Mouse (Mus musculus) adrenal gland, adult 10 weeks (tissue): ENCODE results near the gene 4921539E11Rik. TPM values are rescaled to one million over a fixed set of nuclear protein-coding genes. Genes with fewer than 3 reads are reported as not detected.

Experiments
- polyA plus RNA-seq: library from polyadenylated mRNA; stranded (reverse); fragments of 350-450 nt; fragmentation: Illumina TruSeq; extraction: RNeasy Lipid Tissue Mini Kit (QIAGEN cat#74804); gene quantifications from one replicate; pipeline ENCODE4 v1.2.3, GENCODE M21; 2014; ENCODE audit warnings: low read depth, low replicate concordance

Gene 4921539E11Rik
- polyA plus RNA-seq = not detected

DNA sequence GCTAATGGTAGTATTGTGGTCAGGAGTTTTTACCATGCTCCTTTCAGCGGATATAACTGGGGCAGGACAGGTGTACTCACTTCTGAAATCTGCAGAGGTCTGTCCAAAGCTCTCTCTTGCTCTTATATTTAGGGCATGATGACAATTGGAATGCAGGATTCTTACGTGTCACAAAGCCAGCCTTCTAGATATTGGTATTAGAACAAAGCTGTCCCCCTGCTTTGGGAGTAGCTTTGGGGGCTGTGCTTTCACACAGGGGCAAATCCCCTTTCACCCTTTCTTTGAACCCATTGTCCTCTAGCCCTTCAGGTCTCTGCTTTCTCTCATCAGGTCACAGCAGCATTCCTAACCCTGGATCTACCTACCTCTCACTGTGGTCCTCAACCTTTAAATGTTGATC is at the start of gene 4921539E11Rik:
Gene 4921539E11Rik, minus strand, starts transcription at position 101 of the 400 bp plus-strand sequence.

DNA sequence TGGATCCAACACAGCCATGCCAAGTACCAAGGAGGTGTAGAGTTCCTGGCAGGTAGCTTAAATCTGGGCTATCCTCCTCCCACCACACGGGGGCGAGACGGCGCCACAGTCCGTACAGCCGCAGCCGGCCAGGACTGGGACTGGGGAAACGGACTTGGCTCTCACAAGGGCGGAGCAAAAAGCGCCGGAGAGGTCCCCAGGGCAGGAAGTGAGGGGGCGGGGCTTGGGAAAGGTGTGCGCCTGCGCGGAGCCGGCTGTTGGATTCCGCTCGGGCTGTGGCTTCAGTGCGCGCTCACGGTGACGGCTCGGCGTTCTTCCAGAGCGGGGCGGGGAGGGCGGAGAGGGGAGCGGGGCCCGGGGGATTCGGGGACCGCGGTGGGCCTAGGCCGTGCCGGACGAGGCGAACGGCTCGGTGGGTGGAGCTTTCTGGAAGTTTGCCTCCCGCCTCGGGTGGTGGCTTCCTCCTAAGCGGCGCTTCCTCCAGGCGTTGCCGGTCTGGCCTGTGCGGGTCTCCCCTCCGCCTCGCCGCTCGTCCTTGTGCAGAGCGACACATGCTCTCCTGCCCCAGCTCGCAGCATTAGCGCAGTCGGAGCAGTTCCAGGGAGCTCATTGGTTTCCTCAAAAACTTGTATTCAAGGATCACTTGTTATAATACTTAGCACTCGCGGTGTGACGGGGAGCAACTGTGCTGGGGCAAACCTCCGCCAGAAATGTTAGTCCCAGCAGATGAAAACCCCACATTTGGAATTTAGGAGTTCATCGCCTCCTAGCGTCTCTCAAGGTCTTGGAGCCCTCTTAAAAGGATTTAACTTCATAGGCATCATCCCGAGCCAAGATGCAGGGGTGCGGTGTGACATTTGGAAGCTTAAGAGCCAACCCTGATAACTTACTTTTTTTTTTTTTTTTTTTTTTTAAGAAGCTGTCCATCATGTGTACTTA is 23.2 kb upstream of the 4921539E11Rik start, which contains the start of gene Oma1:
Gene Oma1, plus strand, starts transcription at position 226 of the 939 bp plus-strand sequence.

DNA sequence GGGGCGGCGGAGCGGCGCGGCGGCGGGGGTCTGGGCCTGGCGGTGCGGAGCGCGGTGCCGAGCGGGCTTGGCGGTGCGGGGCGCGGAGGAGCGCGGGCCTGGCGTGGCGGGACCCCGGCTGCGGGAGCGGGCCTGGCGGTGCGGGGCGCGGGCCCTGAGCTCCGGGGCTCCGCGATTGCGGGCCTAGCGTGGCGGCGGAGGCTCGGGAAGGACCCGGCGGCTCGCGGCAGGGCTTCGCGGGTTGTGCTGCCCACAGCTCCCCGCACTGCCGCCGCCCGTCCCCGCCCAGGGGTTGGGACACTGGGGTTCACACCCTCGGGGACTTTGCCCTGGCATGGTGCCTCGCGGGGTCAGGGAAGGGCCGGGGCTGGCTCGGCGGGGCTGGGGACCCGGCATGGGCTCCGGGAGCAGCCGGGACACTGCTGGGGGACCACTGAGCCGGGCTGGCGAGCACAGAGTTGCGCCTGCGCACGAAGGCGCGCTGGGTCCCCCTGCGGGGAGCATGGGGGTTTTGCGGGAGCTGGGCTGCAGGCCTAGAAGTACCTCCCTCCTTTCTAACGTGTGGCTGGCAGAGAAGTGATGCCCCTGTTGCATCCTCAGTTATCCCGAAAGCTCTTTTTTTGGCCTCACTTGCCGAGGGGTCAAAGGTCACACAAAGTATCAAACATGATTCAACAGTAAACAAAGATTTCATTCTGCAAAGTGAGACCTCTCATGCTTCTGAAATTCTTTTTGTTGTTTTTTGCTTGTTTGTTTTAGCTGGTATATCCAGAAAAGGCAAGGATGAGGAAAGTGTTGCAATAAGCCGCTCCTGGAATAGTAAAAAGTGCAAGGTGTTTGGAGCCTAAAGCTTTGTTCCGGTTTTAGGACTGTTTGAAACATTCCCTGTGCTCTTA is 75.5 kb downstream of the 4921539E11Rik start, which contains the start of gene Slc35d1:
Gene Slc35d1, minus strand, starts transcription at position 240 of the 896 bp plus-strand sequence.

Other genes starting within 250 kb of the 4921539E11Rik start
- gene Mier1, start 176.5 kb downstream of the 4921539E11Rik start, polyA plus RNA-seq = 165 TPM
- 8.1 TPM for gene Wdr78, start 176.3 kb downstream of the 4921539E11Rik start, polyA plus RNA-seq
- gene Slc35d1, start 75.7 kb downstream of the 4921539E11Rik start, polyA plus RNA-seq = 16.9 TPM
- gene Oma1, start 22.9 kb upstream of the 4921539E11Rik start, polyA plus RNA-seq = 17.5 TPM